Mouse (Mus musculus): ENCODE results near the gene Ttc13.

GRCm38 (mm10) chr8:124635247-124635502 lies 86.6 kb downstream of the Ttc13 start:
- TF ChIP-seq CTCF (IDR thresholded peaks at IDR 0.05; ENCODE audit: borderline replicate concordance, insufficient read depth, low read depth, low read length) (no peak), POLR2A (IDR thresholded peaks at IDR 0.05; ENCODE audit: borderline replicate concordance, insufficient read depth, low read length) (no peak)
